Mouse (Mus musculus) testis, adult 2 months (tissue): ENCODE data around the gene Prdx2.

ENCODE experiments used
- CTCF ChIP-seq: fragments of 200-500 bp; IDR thresholded peaks from 2 replicates; pipeline ENCODE4 v1.5.1; 2012; ENCODE audit warnings: low read depth, mild to moderate bottlenecking, inconsistent platforms, low read length, moderate library complexity; ENCODE audit not compliant: control insufficient read depth, insufficient read depth, insufficient replicate concordance
- POLR2A ChIP-seq: fragments of 200-500 bp; IDR thresholded peaks from 2 replicates; pipeline ENCODE4 v1.6.1; 2012; ENCODE audit warnings: low read depth, mild to moderate bottlenecking, inconsistent platforms, low read length, moderate library complexity; ENCODE audit not compliant: control insufficient read depth

- TF ChIP-seq CTCF (peak; percentile 26; the same call in 1 of the 2 replicates), POLR2A (no peak)
These were observed 23.5 kb upstream of the Prdx2 start for GRCm38 (mm10) chr8:84945633-84946527.
